Mouse (Mus musculus) monocyte, adult 59 days (primary cell): ENCODE measurements around the gene Olfr1241. TPM values are rescaled to one million over a fixed set of nuclear protein-coding genes. Genes with fewer than 3 reads are reported as not detected.

Source experiments
- total RNA-seq, 2 experiments: library from RNA; stranded (reverse); gene quantifications; one replicate each; pipeline ENCODE4 v1.2.4; 2023

The Olfr1241 gene
- not detected for total RNA-seq

GRCm38 (mm10) chr2:89487026-89487425 lies at the start of gene Olfr1241:
Gene Olfr1241 (minus strand): TSS chr2:89487126.

DNA sequence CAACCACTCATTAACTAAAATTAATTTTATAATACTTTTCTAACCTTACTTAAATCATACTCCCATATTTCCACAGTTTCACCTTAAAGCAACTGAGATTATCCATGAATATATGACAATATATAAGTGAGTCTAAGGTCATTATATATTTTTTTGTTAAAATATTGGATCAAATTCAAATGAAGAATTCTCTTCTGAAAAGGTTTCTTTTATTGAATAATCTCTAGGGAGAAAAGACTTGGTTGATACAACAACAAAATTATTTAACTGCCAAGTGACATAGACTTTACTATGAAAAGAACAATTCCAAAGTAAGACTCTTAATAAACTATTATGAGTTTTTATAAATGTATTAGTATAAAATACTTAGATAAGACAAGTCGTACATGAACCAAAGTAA lies 44.5 kb upstream of the Olfr1241 start, which contains the start of gene Olfr1243:
TSS of gene Olfr1243 (minus strand) at position 101 of the 400 bp plus-strand sequence.

GRCm38 (mm10) chr2:89498235-89498634 lies 11.3 kb upstream of the Olfr1241 start, which contains the start of gene Olfr1242:
Gene Olfr1242 (minus strand): TSS chr2:89498335.

DNA sequence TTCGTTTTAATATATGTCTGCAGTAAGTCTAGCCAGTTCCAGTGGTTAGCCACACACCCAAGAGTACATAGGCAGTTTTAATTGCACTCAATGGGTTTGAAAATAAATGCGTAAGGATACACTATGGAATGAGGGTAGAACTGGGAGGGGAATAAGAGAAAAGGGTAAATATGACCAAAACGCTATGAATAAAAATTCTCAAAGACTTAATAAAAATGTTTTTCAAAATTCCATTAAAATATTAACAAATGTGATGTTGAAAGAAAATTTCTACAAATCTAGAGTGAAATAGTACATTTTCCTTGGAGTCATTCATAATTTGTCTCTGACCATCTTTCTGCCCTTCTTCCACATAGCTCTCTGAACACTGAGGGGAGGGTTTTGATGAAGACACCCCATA lies 44.0 kb downstream of the Olfr1241 start, which contains the start of gene Olfr1240:
TSS of gene Olfr1240 (minus strand) at position 101 of the 400 bp plus-strand sequence.

Other genes with a start within 250 kb of the Olfr1241 start
- not detected for gene Olfr1228, start 233.1 kb downstream of the Olfr1241 start, total RNA-seq
- gene Olfr1229, start 199.1 kb downstream of the Olfr1241 start, total RNA-seq: not detected
- not detected for gene Olfr1230, start 189.9 kb downstream of the Olfr1241 start, total RNA-seq
- not detected for gene Olfr1231, start 180.1 kb downstream of the Olfr1241 start, total RNA-seq
- not detected for gene Olfr1232, start 157.5 kb downstream of the Olfr1241 start, total RNA-seq
- gene Olfr1233, start 144.7 kb downstream of the Olfr1241 start, total RNA-seq: not detected
- not detected for gene Olfr1234, start 122.3 kb downstream of the Olfr1241 start, total RNA-seq
- gene Olfr1238, start 77.5 kb downstream of the Olfr1241 start, total RNA-seq: not detected
- not detected for gene Olfr1239, start 66.7 kb downstream of the Olfr1241 start, total RNA-seq
- gene Olfr1240, start 44.1 kb downstream of the Olfr1241 start, total RNA-seq: not detected
- not detected for gene Olfr1242, start 11.2 kb upstream of the Olfr1241 start, total RNA-seq
- gene Olfr1243, start 44.4 kb upstream of the Olfr1241 start, total RNA-seq: not detected
- not detected for gene Olfr1245, start 91.3 kb upstream of the Olfr1241 start, total RNA-seq
- gene Olfr1246, start 106.0 kb upstream of the Olfr1241 start, total RNA-seq: not detected
- gene Olfr1247, start 127.0 kb upstream of the Olfr1241 start, total RNA-seq: under 1 TPM; 0.10 to 0.15 TPM
- gene Olfr1248, start 131.1 kb upstream of the Olfr1241 start, total RNA-seq: not detected
- gene Olfr1249, start 147.9 kb upstream of the Olfr1241 start, total RNA-seq: not detected
- not detected for gene Olfr1250, start 174.3 kb upstream of the Olfr1241 start, total RNA-seq
- not detected for gene Olfr1251, start 184.8 kb upstream of the Olfr1241 start, total RNA-seq
- gene Olfr1252, start 237.9 kb upstream of the Olfr1241 start, total RNA-seq: not detected